Mouse (Mus musculus): ENCODE results near the gene Mgat5.

Gene Mgat5

DNA sequence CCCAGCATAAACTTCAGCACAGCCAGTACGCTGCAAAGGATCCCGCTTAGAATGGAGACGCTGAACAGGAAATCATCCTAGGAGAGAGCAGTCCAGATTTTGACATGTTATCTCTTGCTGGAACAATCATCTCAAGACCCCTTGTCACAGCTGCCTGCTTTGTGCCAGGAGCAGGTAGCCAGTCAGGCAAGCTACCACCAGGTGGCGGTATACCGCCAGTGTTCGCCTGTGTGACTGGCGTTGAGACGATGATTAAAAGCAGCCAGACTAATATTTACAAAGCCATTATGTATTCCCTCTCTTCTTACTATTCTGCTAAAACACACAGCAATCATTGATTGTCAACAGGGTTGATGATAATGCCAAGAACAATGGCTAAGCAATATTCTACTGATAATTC lies 295.4 kb downstream of the Mgat5 start:
- peak; percentile 82 to 89 for DNase-seq (ENCODE audit: low spot score in 2 of 2)

- no peak for DNase-seq (ENCODE audit: low spot score in 2 of 2)
These were observed 295.9 kb downstream of the Mgat5 start for GRCm38 (mm10) chr1:127500701-127501100.

GRCm38 (mm10) chr1:127507042-127507650 lies 302.3 kb downstream of the Mgat5 start:
- no peak for DNase-seq (ENCODE audit: low spot score in 2 of 2)

DNA sequence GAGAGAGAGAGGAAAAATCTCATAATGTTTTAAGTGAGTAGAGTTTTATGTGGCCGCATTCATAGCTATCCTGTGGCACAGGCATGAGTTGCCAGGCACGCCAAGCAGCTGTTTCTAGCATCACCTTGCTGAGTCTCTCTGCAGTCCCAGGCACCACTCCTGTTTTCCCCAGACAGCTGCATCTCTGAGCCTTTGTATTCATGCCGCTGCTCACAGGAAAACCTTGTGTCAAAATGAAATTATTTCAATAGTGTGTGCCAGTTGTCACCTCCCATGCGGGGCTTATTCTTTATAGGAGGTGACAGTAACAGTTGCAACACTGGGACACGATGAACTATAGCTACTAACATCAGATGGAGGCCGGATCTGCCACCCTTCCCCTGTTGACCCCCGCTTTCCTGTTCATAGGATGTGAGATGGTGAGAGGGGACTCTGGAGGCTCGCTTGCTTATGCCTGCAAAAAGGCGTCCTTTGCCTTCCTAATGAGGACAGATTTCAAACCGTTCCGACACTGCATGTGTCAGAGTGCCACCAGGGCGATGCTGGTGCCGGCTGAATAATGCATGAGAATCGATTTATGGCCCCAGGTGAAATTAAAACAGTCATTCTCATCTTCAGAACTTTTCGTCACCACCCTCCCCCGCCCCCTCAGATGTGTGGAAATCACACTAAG lies 303.4 kb downstream of the Mgat5 start:
- DNase-seq (ENCODE audit: low spot score in 2 of 2), result no peak

GRCm38 (mm10) chr1:127508921-127509320 lies 304.1 kb downstream of the Mgat5 start:
- DNase-seq (ENCODE audit: low spot score in 2 of 2), result no peak

GRCm38 (mm10) chr1:127511362-127511761 lies 306.5 kb downstream of the Mgat5 start:
- no peak for DNase-seq (ENCODE audit: low spot score in 2 of 2)

- no peak for DNase-seq (ENCODE audit: low spot score in 2 of 2)
These were observed 307.9 kb downstream of the Mgat5 start for GRCm38 (mm10) chr1:127512709-127513108.

DNA sequence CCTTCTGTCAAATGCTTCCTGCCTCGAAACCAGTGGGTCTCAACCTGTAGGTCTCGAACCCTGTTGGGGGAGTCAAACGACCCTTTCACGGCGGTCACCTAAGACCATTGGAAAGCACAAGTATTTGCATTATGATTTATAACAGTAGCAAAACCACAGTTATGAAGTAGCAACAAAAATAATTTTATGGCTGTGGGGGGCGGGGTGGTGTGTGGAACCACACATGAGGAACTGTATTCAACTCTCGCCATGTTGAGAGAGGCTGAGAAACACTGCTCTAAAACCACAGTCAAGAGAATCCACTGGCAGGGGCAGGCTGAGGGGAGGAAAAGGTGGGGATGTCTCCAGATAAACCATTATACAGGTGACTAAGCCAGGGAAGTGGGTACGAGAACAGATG lies 308.3 kb downstream of the Mgat5 start:
- no peak for DNase-seq (ENCODE audit: low spot score in 2 of 2)

- DNase-seq (ENCODE audit: low spot score in 2 of 2), result no peak
These were observed 308.8 kb downstream of the Mgat5 start for GRCm38 (mm10) chr1:127513664-127514063.

DNA sequence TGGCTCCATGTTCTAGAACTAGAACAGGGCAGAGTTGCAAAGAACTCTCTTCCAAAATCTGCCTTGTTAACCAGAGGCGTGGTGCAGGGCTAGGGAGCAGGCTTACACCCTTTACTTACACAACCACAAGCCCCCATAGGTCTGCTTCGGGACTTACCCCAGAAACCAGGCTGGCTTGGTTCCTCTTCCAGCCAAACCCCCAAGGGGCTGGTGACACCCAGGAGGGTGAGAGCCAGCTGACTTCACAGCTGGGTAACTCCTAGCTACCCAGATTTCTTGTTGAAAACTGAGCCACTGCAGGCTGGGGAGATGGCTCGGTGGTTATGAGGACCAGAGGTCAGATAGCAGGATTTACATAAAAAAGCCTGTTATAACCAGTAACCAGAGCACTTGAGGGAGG lies 309.7 kb downstream of the Mgat5 start:
- no peak for DNase-seq (ENCODE audit: low spot score in 2 of 2)

DNA sequence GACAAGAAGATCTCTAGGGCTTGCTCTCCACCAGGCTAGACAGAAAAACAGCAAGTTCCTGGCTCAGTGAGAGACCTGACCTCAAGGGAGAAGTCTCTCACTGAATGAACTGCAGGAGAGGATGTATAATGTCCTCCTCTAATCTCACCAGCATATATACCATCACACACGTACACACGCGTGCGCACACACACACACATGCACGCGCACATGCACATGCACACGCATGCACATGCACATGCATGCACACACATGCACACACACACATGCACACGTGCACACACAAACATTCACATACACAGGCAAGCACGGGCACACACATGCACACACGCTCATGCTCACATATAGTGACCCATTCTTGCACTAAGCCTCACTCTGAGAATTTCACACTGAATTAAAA lies 310.1 kb downstream of the Mgat5 start:
- DNase-seq (ENCODE audit: low spot score in 2 of 2), result no peak

DNA sequence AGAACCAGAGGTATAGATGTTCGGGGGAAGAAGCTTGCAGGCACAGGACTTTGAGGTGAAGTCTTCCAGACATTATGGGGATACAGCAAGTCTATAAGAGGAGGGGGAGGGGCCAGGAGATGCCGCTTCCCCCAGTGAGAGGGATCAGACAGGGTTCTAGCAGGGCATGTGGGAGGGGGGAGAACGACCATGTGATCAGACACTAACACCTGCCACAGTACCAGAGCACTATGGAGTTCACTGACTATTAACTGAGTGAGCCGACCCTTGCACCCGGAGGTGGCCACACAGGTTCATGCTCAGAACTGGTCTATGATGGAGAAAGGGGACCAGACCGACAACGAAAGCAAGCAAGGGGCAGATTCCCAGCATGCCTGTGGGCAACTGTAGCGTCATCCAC lies 318.5 kb downstream of the Mgat5 start:
- no peak for DNase-seq (ENCODE audit: low spot score in 2 of 2)

- peak; percentile 47 to 58 for DNase-seq (ENCODE audit: low spot score in 2 of 2)
These were observed 326.2 kb downstream of the Mgat5 start for GRCm38 (mm10) chr1:127530849-127531580.

DNA sequence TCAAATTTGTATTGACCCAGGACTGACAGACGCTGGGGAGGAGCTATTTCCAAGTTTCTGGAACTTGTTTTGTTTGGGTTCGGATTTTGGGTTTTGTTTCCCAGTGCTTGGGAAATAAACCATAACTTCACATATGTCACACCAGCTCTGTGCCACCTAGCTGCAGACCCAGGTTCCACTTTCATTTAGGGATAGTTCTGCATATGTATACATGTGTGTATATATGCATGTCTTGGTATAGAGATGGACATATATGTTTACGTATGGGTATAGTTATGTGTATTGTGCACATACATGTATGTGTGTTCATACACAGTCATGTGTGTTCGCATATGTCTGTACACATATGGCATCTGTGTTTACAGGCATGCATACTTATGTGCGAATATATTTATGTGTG lies 326.9 kb downstream of the Mgat5 start:
- DNase-seq (ENCODE audit: low spot score in 2 of 2), result no peak

- no peak for DNase-seq (ENCODE audit: low spot score in 2 of 2)
These were observed 331.6 kb downstream of the Mgat5 start for GRCm38 (mm10) chr1:127536448-127536847.

DNA sequence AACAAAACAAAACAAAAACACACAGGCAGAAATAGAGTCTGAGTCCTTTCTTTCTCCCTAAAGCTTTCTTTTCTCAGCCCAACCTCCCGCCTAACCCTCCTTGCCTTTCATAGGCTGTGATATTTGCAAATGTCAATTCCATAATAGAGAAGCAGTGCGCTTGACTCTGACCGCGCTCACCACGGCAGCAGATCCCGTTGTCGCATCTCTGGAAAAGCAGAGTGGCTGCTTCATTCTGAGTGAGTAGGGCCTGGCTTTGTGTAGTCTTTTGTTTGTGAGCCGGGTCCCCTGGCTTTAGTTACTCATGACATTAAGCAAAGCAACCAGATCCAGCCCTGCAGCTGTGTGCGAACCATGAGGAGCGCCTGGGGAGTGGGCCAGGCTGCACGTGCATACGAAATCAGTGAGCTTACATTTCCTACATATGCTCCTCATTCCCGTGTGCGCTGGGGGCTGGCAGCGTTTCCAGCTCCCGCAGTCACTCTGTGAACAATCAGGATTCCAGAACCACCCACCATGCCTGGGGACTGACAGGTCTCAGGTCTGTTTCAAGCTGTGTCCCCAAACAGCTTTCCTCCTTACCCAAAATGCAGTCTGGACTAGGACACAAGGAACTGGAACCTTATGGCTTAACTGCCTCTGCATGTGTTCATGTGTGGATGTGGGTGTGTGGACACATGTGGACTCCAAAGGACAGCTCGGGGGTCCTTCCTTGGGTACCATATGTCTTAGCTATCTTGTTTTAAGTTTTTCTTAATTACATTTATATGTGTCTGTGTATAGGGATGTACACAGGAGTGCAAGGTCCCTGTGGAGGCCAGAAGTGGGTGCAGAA lies 332.6 kb downstream of the Mgat5 start:
- DNase-seq (ENCODE audit: low spot score in 2 of 2), result peak; percentile 68 to 74

Data from right cerebral cortex, postnatal 10 days (tissue).